Mouse (Mus musculus) hindbrain, embryonic 16.5 days (tissue): ENCODE results near the gene Gm14085. TPM values are rescaled to one million over a fixed set of nuclear protein-coding genes. Genes with fewer than 3 reads are reported as not detected.

Experiments
- ATAC-seq: fragments of 200-750 bp; cut with Nextera tagmentation; 2 replicates; pipeline ENCODE4 v1.8.0; 2017; ENCODE audit warnings: moderate TSS enrichment, moderate library complexity
- H3K27ac ChIP-seq: fragments of 300-500 bp; sonication (generic); 2 replicates; pipeline ENCODE4 v1.5.1; 2014; ENCODE audit warnings: low read depth, mild to moderate bottlenecking, control low read depth, low read length, moderate library complexity
- H3K27me3 ChIP-seq: fragments of 300-500 bp; sonication (generic); replicated peaks from 2 replicates; pipeline ENCODE4 v1.6.1; 2014; ENCODE audit warnings: low read length; ENCODE audit not compliant: control insufficient read depth, insufficient read depth
- H3K36me3 ChIP-seq: fragments of 300-500 bp; sonication (generic); 2 replicates; pipeline ENCODE4 v1.6.1; 2014; ENCODE audit warnings: mild to moderate bottlenecking, low read length, moderate library complexity, mixed read lengths; ENCODE audit not compliant: control insufficient read depth, insufficient read depth
- H3K4me1 ChIP-seq: fragments of 300-500 bp; sonication (generic); 2 replicates; pipeline ENCODE4 v1.6.1; 2014; ENCODE audit warnings: low read depth, low read length; ENCODE audit not compliant: control insufficient read depth, insufficient read depth
- H3K4me2 ChIP-seq: fragments of 300-500 bp; sonication (generic); 2 replicates; pipeline ENCODE4 v1.6.1; 2014; ENCODE audit warnings: mild to moderate bottlenecking, low read length, control low read depth, moderate library complexity
- H3K4me3 ChIP-seq: fragments of 300-500 bp; sonication (generic); 2 replicates; pipeline ENCODE4 v1.5.1; 2014; ENCODE audit warnings: mild to moderate bottlenecking, low read length, control low read depth, moderate library complexity
- H3K9ac ChIP-seq: fragments of 300-500 bp; sonication (generic); 2 replicates; pipeline ENCODE4 v1.6.1; 2014; ENCODE audit warnings: low read depth, mild to moderate bottlenecking, control low read depth, low read length, moderate library complexity
- H3K9me3 ChIP-seq: fragments of 300-500 bp; sonication (generic); 2 replicates; pipeline ENCODE4 v1.6.1; 2014; ENCODE audit warnings: mild to moderate bottlenecking, low read length, moderate library complexity; ENCODE audit not compliant: control insufficient read depth
- WGBS: fragments of 180-500 bp; shearing (Covaris S2); extraction: QIAGEN DNeasy Blood & Tissue Kit; methylation state at CpG from one replicate; pipeline ENCODE4 v1.1.7; 2014; 5-methylcytosine and 5-hydroxymethylcytosine counted together
- polyA plus RNA-seq: library from polyadenylated mRNA; unstranded; fragments of >200 nt; fragmentation: Nextera tagmentation; extraction: Ambion mirVana; gene quantifications from 2 replicates; pipeline ENCODE4 v1.2.1, GENCODE M21; 2015

Gm14085 gene
- polyA plus RNA-seq, 1 experiment from 2014 or later: not detected

DNA sequence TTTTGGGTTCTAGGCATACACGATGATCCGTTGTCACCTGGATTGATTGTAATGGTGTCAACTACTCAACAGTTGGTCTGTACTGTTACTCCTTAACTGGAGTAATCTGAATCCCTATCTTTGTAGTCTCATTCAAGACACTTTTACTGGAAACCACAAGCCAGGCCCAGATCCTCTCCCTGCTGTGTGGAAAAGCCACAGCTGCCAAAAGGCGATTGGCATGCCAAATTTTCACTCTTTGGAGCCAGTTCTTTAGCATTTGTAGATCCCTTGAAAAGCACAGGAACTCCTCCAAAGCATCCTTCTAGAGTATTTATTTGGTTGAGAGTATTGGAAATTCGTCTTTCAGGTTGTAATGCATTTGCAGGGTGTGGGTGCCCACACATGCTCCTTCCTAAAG lies 86.6 kb downstream of the Gm14085 start:
- H3K27me3 ChIP-seq: no peaks in the 10 kb centered on the region
- no peak overlapping the region for H3K9ac ChIP-seq
- no peak overlapping the region for H3K4me3 ChIP-seq
- no peaks in the 10 kb centered on the region for H3K4me1 ChIP-seq
- no peak for ATAC-seq
- H3K4me2 ChIP-seq: no peak overlapping the region
- no peaks in the 10 kb centered on the region for H3K9me3 ChIP-seq
- 76% methylated on average over 4 of the region's 4 CpGs for WGBS
- no peaks in the 10 kb centered on the region for H3K36me3 ChIP-seq
- no peak overlapping the region for H3K27ac ChIP-seq

DNA sequence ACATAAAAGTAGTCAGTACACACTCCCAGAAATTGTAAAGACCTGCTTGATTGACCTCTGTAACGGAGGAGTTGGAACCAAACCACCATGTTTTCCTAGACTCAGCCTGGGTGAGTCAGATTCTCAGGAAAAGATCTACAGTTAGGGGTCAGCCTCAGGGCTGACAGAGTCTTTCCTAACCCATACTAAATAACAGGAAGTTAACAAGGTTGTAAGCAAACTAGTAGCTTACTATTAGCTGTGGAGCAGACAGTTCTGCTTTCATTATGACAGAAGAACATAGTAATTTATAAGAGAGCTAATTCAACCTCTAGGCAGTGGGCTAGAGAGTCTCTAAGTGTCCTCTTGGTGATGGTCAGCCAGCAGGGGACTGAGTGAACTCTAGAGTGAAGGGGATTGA lies 87.7 kb downstream of the Gm14085 start:
- no peaks in the 10 kb centered on the region for H3K9me3 ChIP-seq
- H3K36me3 ChIP-seq: no peaks in the 10 kb centered on the region
- H3K4me3 ChIP-seq: no peak overlapping the region
- 83% methylated on average over 1 of the region's 1 CpGs for WGBS
- H3K4me2 ChIP-seq: no peak overlapping the region
- no peak for ATAC-seq
- H3K27me3 ChIP-seq: no peaks in the 10 kb centered on the region
- no peak overlapping the region for H3K9ac ChIP-seq
- H3K27ac ChIP-seq: no peak overlapping the region
- no peaks in the 10 kb centered on the region for H3K4me1 ChIP-seq

DNA sequence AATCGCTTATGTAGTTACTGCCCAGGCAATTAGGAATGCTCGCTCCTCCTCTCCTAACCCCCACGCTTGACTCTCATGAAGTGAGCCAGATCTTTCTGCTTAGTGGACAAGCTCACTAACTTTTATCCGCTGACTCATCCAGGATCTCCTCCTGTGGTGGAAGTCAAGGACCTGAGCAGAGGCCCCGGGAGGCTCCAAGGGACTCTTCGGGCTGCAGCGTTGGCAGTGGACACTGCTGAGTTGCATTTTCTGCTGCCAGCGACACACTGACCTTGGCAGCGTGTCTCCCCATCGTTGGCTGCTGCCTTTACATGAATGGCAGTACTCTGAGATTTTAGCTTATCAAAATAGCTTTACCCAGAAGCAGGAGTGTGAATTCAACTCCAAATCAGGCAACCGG lies 90.7 kb downstream of the Gm14085 start:
- ATAC-seq: no peak
- H3K27me3 ChIP-seq: no peaks in the 10 kb centered on the region
- H3K9me3 ChIP-seq: no peaks in the 10 kb centered on the region
- H3K9ac ChIP-seq: no peak overlapping the region
- no peak overlapping the region for H3K27ac ChIP-seq
- no peaks in the 10 kb centered on the region for H3K4me1 ChIP-seq
- H3K4me3 ChIP-seq: no peak overlapping the region
- no peak overlapping the region for H3K4me2 ChIP-seq
- 69% methylated on average over 11 of the region's 11 CpGs for WGBS
- H3K36me3 ChIP-seq: no peaks in the 10 kb centered on the region

DNA sequence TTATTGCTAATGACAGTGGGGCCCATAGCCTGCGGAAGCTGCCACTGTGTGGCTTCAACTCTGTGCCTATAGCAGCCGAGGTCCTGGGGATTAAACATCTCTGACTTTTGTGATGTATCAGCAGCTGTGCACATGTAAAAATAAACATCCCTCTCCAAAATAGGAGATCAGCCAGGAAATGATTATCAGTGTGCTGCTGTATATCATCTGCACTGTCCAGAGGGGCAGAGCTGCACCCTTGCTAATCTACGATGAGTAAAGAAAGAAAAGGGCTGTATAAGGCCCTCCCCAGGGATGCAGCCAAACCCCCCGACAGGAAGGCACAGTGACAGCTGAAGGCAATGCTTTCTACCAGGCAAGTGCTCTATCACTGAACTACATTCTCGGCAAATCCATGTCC lies 91.6 kb downstream of the Gm14085 start:
- ATAC-seq: no peak
- H3K27me3 ChIP-seq: no peaks in the 10 kb centered on the region
- H3K27ac ChIP-seq: no peak overlapping the region
- H3K4me2 ChIP-seq: no peak overlapping the region
- 72% methylated on average over 5 of the region's 5 CpGs for WGBS
- no peak overlapping the region for H3K4me3 ChIP-seq
- no peaks in the 10 kb centered on the region for H3K9me3 ChIP-seq
- H3K9ac ChIP-seq: no peak overlapping the region
- no peaks in the 10 kb centered on the region for H3K4me1 ChIP-seq
- H3K36me3 ChIP-seq: no peaks in the 10 kb centered on the region

DNA sequence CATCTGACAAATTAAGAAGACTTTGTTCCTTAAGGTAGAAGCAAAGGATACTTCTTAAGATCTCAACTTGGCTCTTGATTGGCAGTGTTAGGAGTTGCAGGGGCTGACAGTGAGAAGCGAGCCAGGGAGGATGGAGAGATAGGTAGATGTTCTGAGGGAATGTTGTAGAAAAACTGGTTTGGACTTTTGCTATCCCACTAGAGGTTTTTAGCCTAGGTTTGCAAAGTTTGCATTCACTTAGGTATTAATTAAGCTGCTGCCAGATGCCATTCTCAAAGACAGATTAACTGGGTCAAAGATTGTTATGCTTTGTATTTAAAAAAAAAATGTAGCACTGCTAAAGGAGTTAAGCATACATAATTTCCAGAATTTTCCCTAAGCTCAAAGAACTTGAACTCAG lies 92.6 kb downstream of the Gm14085 start:
- no peak for ATAC-seq
- WGBS: 81% methylated on average over 1 of the region's 1 CpGs
- Histone ChIP-seq H3K4me2 (no peak overlapping the region), H3K4me1 (no peaks in the 10 kb centered on the region), H3K27ac (no peak overlapping the region), H3K9ac (no peak overlapping the region), H3K27me3 (no peaks in the 10 kb centered on the region), H3K36me3 (no peaks in the 10 kb centered on the region), H3K9me3 (no peaks in the 10 kb centered on the region), H3K4me3 (no peak overlapping the region)

Other genes with a start within 250 kb of the Gm14085 start
- gene Duox2, start 186.5 kb upstream of the Gm14085 start, polyA plus RNA-seq: 0.03 TPM in 1 of 2 replicates, not detected in the other
- 0.19 and 0.36 TPM in 2 replicates for gene Duoxa2, start 186.0 kb upstream of the Gm14085 start, polyA plus RNA-seq
- gene Duoxa1, start 171.2 kb upstream of the Gm14085 start, polyA plus RNA-seq: 0.26 and 0.27 TPM in 2 replicates
- 0.09 and 0.15 TPM in 2 replicates for gene Duox1, start 169.3 kb upstream of the Gm14085 start, polyA plus RNA-seq
- gene Shf, start 115.8 kb upstream of the Gm14085 start, polyA plus RNA-seq: 11.7 and 11.8 TPM in 2 replicates
- gene Slc28a2, start 58.5 kb upstream of the Gm14085 start, polyA plus RNA-seq: 0.15 and 0.18 TPM in 2 replicates
- gene Gatm, start 126.4 kb downstream of the Gm14085 start, polyA plus RNA-seq: 59.9 and 61.8 TPM in 2 replicates
- gene AA467197, start 152.0 kb downstream of the Gm14085 start, polyA plus RNA-seq: 0.69 and 0.91 TPM in 2 replicates
- gene Slc30a4, start 217.7 kb downstream of the Gm14085 start, polyA plus RNA-seq: 4.9 and 6.6 TPM in 2 replicates